Mouse (Mus musculus): ENCODE results near the gene Gtpbp1.

DNA sequence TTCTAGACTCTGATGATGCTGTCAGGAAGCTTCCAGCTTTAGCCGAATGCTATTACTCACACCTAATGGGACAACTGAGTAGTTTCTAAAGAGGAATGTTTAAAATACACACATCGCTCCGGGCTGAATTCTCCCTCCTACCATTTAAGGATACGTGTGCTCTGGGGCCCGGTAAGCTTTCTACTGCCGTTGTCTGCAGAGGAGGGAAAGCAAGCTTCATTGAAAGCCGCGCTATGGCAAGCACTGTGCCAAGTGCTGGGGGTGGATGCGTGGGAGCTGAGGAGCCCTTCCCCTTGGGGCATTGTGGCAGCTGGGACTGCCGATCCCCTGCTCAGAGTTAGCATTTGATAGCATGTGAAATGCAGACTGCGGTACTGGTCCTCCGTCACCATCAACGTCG, 34.2 kb upstream of the Gtpbp1 start:
- TF ChIP-seq CTCF (conservative IDR thresholded peaks at IDR 0.05; ENCODE audit: insufficient read depth, insufficient read length, low read depth, low read length) = no peak
- TF ChIP-seq POLR2A (IDR thresholded peaks at IDR 0.05; ENCODE audit: low read depth, low read length) = no peak
